Mouse (Mus musculus): ENCODE data around the gene Hmces. TPM values are rescaled to one million over a fixed set of nuclear protein-coding genes. Genes with fewer than 3 reads are reported as not detected.
A peak's percentile ranks its signal among the peaks of the same experiment; 100 is the strongest.

The Hmces gene
- polyA plus RNA-seq, 1 experiment from 2014 or later = 40.9 TPM

GRCm38 (mm10) chr6:87882221-87882620 lies 31.5 kb upstream of the Hmces start:
- Histone ChIP-seq H3K4me1 (0 out of 2 replicates have a peak, but pooled peaks cover 1% of the 10 kb centered on the region), H3K27me3 (replicated peaks) (no peaks in the 10 kb centered on the region), H3K4me2 (no peak overlapping the region), H3K4me3 (no peak overlapping the region), H3K9ac (no peak overlapping the region), H3K36me3 (replicated peaks) (no peaks in the 10 kb centered on the region), H3K27ac (no peak overlapping the region), H3K9me3 (no peaks in the 10 kb centered on the region)
- 83% methylated on average over 3 of the region's 3 CpGs for WGBS
- no peak for ATAC-seq (replicated peaks)

GRCm38 (mm10) chr6:87882816-87883215 lies 30.9 kb upstream of the Hmces start:
- ATAC-seq (replicated peaks) = peak; percentile 53; the same call in 1 of the 2 replicates
- Histone ChIP-seq H3K27me3 (replicated peaks) (no peaks in the 10 kb centered on the region), H3K4me2 (no peak overlapping the region), H3K9me3 (no peaks in the 10 kb centered on the region), H3K27ac (no peak overlapping the region), H3K36me3 (replicated peaks) (no peaks in the 10 kb centered on the region), H3K4me3 (no peak overlapping the region), H3K4me1 (0 out of 2 replicates have a peak, but pooled peaks cover 3% of the 10 kb centered on the region), H3K9ac (no peak overlapping the region; the same call in 1 of the 2 replicates)
- WGBS = 55% methylated on average over 4 of the region's 4 CpGs

GRCm38 (mm10) chr6:87886721-87887120 lies 27.0 kb upstream of the Hmces start:
- H3K36me3 ChIP-seq (replicated peaks) = peaks cover 18% of the 10 kb centered on the region
- peaks cover 14% of the 10 kb centered on the region for H3K4me1 ChIP-seq
- no peak for ATAC-seq (replicated peaks)
- no peak overlapping the region for H3K9ac ChIP-seq
- H3K27me3 ChIP-seq (replicated peaks) = no peaks in the 10 kb centered on the region
- no peak overlapping the region for H3K4me2 ChIP-seq
- 82% methylated on average over 1 of the region's 1 CpGs for WGBS
- H3K27ac ChIP-seq = no peak overlapping the region
- H3K4me3 ChIP-seq = no peak overlapping the region
- no peaks in the 10 kb centered on the region for H3K9me3 ChIP-seq

- peak; percentile 94 for ATAC-seq (replicated peaks)
- WGBS = under 1% methylated on average over 31 of the region's 31 CpGs
- Histone ChIP-seq H3K9ac (peak within 1 kb of the TSS; percentile 91), H3K4me2 (peak within 1 kb of the TSS; percentile 74), H3K4me1 (peaks cover 14% of the 10 kb centered on the region), H3K36me3 (replicated peaks) (peaks cover 23% of the 10 kb centered on the region), H3K27me3 (replicated peaks) (no peaks in the 10 kb centered on the region), H3K4me3 (peak within 1 kb of the TSS; percentile 75), H3K27ac (peak within 1 kb of the TSS; percentile 71), H3K9me3 (no peaks in the 10 kb centered on the region)
Observed at GRCm38 (mm10) chr6:87887594-87888233, 26.0 kb upstream of the Hmces start, which contains the start of gene Copg1. TSS of gene Copg1 (plus strand) at chr6:87887814.

GRCm38 (mm10) chr6:87893931-87894330 lies 19.8 kb upstream of the Hmces start:
- H3K9me3 ChIP-seq = no peaks in the 10 kb centered on the region
- H3K27ac ChIP-seq = no peak overlapping the region
- no peak overlapping the region for H3K4me3 ChIP-seq
- H3K9ac ChIP-seq = no peak overlapping the region
- ATAC-seq (replicated peaks) = no peak
- peaks cover 2% of the 10 kb centered on the region; the same call in 1 of the 2 replicates for H3K4me1 ChIP-seq
- H3K4me2 ChIP-seq = no peak overlapping the region
- peaks cover 66% of the 10 kb centered on the region for H3K36me3 ChIP-seq (replicated peaks)
- 87% methylated on average over 7 of the region's 7 CpGs for WGBS
- H3K27me3 ChIP-seq (replicated peaks) = no peaks in the 10 kb centered on the region

- Histone ChIP-seq H3K27ac (no peak overlapping the region), H3K9me3 (no peaks in the 10 kb centered on the region), H3K4me3 (no peak overlapping the region), H3K4me1 (no peaks in the 10 kb centered on the region), H3K4me2 (no peak overlapping the region), H3K9ac (no peak overlapping the region), H3K36me3 (replicated peaks) (peaks cover 77% of the 10 kb centered on the region), H3K27me3 (replicated peaks) (no peaks in the 10 kb centered on the region)
- ATAC-seq (replicated peaks) = no peak
- WGBS = 96% methylated on average over 10 of the region's 10 CpGs
Observed at GRCm38 (mm10) chr6:87898028-87898427, 15.7 kb upstream of the Hmces start.

GRCm38 (mm10) chr6:87906632-87907031 lies 7.1 kb upstream of the Hmces start:
- WGBS = 57% methylated on average over 5 of the region's 5 CpGs
- Histone ChIP-seq H3K9ac (no peak overlapping the region), H3K36me3 (replicated peaks) (peaks cover 81% of the 10 kb centered on the region), H3K27me3 (replicated peaks) (no peaks in the 10 kb centered on the region), H3K4me2 (no peak overlapping the region), H3K4me1 (no peaks in the 10 kb centered on the region), H3K9me3 (no peaks in the 10 kb centered on the region), H3K4me3 (no peak overlapping the region), H3K27ac (no peak overlapping the region)
- no peak for ATAC-seq (replicated peaks)

GRCm38 (mm10) chr6:87909181-87909580 lies 4.6 kb upstream of the Hmces start:
- WGBS = 85% methylated on average over 6 of the region's 6 CpGs
- no peak for ATAC-seq (replicated peaks)
- no peaks in the 10 kb centered on the region for H3K27me3 ChIP-seq (replicated peaks)
- no peak overlapping the region for H3K4me2 ChIP-seq
- no peak overlapping the region for H3K4me3 ChIP-seq
- no peak overlapping the region for H3K27ac ChIP-seq
- H3K4me1 ChIP-seq = peaks cover 5% of the 10 kb centered on the region
- no peaks in the 10 kb centered on the region for H3K9me3 ChIP-seq
- peaks cover 66% of the 10 kb centered on the region for H3K36me3 ChIP-seq (replicated peaks)
- H3K9ac ChIP-seq = no peak overlapping the region

- ATAC-seq (replicated peaks) = no peak
- Histone ChIP-seq H3K9ac (no peak overlapping the region), H3K4me1 (peaks cover 16% of the 10 kb centered on the region), H3K4me2 (no peak overlapping the region), H3K27me3 (replicated peaks) (no peaks in the 10 kb centered on the region), H3K36me3 (replicated peaks) (peaks cover 48% of the 10 kb centered on the region), H3K27ac (no peak overlapping the region), H3K9me3 (no peaks in the 10 kb centered on the region), H3K4me3 (no peak overlapping the region)
- WGBS = 85% methylated on average over 6 of the region's 6 CpGs
Observed at GRCm38 (mm10) chr6:87911559-87911958, 2.2 kb upstream of the Hmces start.

GRCm38 (mm10) chr6:87914326-87915102 lies 779 bp downstream of the Hmces start:
- H3K9me3 ChIP-seq = no peaks in the 10 kb centered on the region
- H3K9ac ChIP-seq = peak overlapping the region; percentile 70
- H3K4me3 ChIP-seq = peak overlapping the region; percentile 51
- no peaks in the 10 kb centered on the region for H3K27me3 ChIP-seq (replicated peaks)
- peaks cover 38% of the 10 kb centered on the region for H3K36me3 ChIP-seq (replicated peaks)
- peaks cover 16% of the 10 kb centered on the region for H3K4me1 ChIP-seq
- 3% methylated on average over 35 of the region's 35 CpGs for WGBS
- peak overlapping the region; percentile 83 for H3K27ac ChIP-seq
- H3K4me2 ChIP-seq = peak overlapping the region; percentile 83
- ATAC-seq (replicated peaks) = peak; percentile 81

- no peaks in the 10 kb centered on the region for H3K9me3 ChIP-seq
- no peak overlapping the region for H3K9ac ChIP-seq
- H3K4me1 ChIP-seq = peaks cover 16% of the 10 kb centered on the region
- no peak overlapping the region for H3K27ac ChIP-seq
- no peak overlapping the region for H3K4me2 ChIP-seq
- H3K27me3 ChIP-seq (replicated peaks) = no peaks in the 10 kb centered on the region
- H3K4me3 ChIP-seq = no peak overlapping the region
- no peak for ATAC-seq (replicated peaks)
- H3K36me3 ChIP-seq (replicated peaks) = peaks cover 26% of the 10 kb centered on the region
- WGBS = 90% methylated on average over 5 of the region's 5 CpGs
Observed at GRCm38 (mm10) chr6:87915939-87916338, 2.2 kb downstream of the Hmces start.

GRCm38 (mm10) chr6:87921201-87921600 lies 7.5 kb downstream of the Hmces start:
- WGBS = 92% methylated on average over 4 of the region's 4 CpGs
- ATAC-seq (replicated peaks) = no peak
- peaks cover 29% of the 10 kb centered on the region; the same call in 1 of the 2 replicates for H3K36me3 ChIP-seq (replicated peaks)

More at GRCm38 (mm10) chr6:87921201-87921600, 7.5 kb downstream of the Hmces start:
- H3K4me3 ChIP-seq = no peak overlapping the region
- no peaks in the 10 kb centered on the region for H3K4me1 ChIP-seq
- H3K27me3 ChIP-seq (replicated peaks) = no peaks in the 10 kb centered on the region
- H3K9me3 ChIP-seq = no peaks in the 10 kb centered on the region
- no peak overlapping the region for H3K27ac ChIP-seq
- no peak overlapping the region for H3K9ac ChIP-seq
- H3K4me2 ChIP-seq = no peak overlapping the region

Data from midbrain, embryonic 15.5 days (tissue).